Mouse (Mus musculus) heart, embryonic 11.5 days (tissue): ENCODE measurements around the gene Apba3. TPM values are rescaled to one million over a fixed set of nuclear protein-coding genes. Genes with fewer than 3 reads are reported as not detected.
A peak's percentile ranks its signal among the peaks of the same experiment; 100 is the strongest.

ENCODE experiments used
- ATAC-seq: fragments of 200-750 bp; cut with Nextera tagmentation; replicated peaks from 2 replicates; pipeline ENCODE4 v1.8.0; 2017; ENCODE audit warnings: moderate library complexity; ENCODE audit not compliant: insufficient number of reproducible peaks, low FRiP score, low TSS enrichment
- H3K27ac ChIP-seq: fragments of 300-500 bp; sonication (generic); 2 replicates; pipeline ENCODE4 v1.5.1; 2014; ENCODE audit warnings: mild to moderate bottlenecking, low read depth, low read length
- H3K27me3 ChIP-seq: fragments of 300-500 bp; sonication (generic); 2 replicates; pipeline ENCODE4 v1.6.1; 2014; ENCODE audit warnings: mild to moderate bottlenecking, low read length, mixed read lengths; ENCODE audit not compliant: control insufficient read depth, insufficient read depth
- H3K36me3 ChIP-seq: fragments of 300-500 bp; sonication (generic); 2 replicates; pipeline ENCODE4 v1.6.1; 2014; ENCODE audit warnings: mild to moderate bottlenecking, low read length, moderate library complexity, mixed read lengths; ENCODE audit not compliant: control insufficient read depth, insufficient read depth
- H3K4me1 ChIP-seq: fragments of 300-500 bp; sonication (generic); 2 replicates; pipeline ENCODE4 v1.6.1; 2014; ENCODE audit warnings: low read length; ENCODE audit not compliant: control insufficient read depth, insufficient read depth
- H3K4me2 ChIP-seq: fragments of 300-500 bp; sonication (generic); 2 replicates; pipeline ENCODE4 v1.6.1; 2014; ENCODE audit warnings: mild to moderate bottlenecking, moderate library complexity
- H3K4me3 ChIP-seq: fragments of 300-500 bp; sonication (generic); 2 replicates; pipeline ENCODE4 v1.5.1; 2014; ENCODE audit warnings: low read depth, low read length
- H3K9ac ChIP-seq: fragments of 300-500 bp; sonication (generic); 2 replicates; pipeline ENCODE4 v1.6.1; 2014; ENCODE audit warnings: mild to moderate bottlenecking, low read depth, low read length, moderate library complexity
- H3K9me3 ChIP-seq: fragments of 300-500 bp; sonication (generic); replicated peaks from 2 replicates; pipeline ENCODE4 v1.6.1; 2016; ENCODE audit warnings: low read length; ENCODE audit not compliant: control insufficient read depth
- WGBS: fragments of 180-500 bp; shearing (Covaris S2); extraction: QIAGEN DNeasy Blood & Tissue Kit; methylation state at CpG from one replicate; pipeline ENCODE4 v1.1.7; 2014; ENCODE audit not compliant: insufficient replicate concordance; 5-methylcytosine and 5-hydroxymethylcytosine counted together
- microRNA-seq: library from miRNA; unstranded; fragments of <30 nt; microRNA quantifications from one replicate; pipeline ENCODE4, GENCODE M21; 2016; ENCODE audit warnings: borderline number of aligned reads
- polyA plus RNA-seq: library from polyadenylated mRNA; unstranded; fragments of >200 nt; fragmentation: Nextera tagmentation; extraction: Ambion mirVana; gene quantifications from 2 replicates; pipeline ENCODE4 v1.2.1, GENCODE M21; 2014

Gene Apba3
- polyA plus RNA-seq, 1 experiment from 2014 or later: 41.2 TPM

GRCm38 (mm10) chr10:81321436-81321835, 54.7 kb downstream of the Apba3 start:
- H3K9me3 ChIP-seq: no peaks in the 10 kb centered on the region
- peak overlapping the region; percentile 96 for H3K4me3 ChIP-seq
- WGBS: 1% methylated on average over 20 of the region's 20 CpGs
- H3K27ac ChIP-seq: peak overlapping the region; percentile 85
- peak overlapping the region; percentile 88 for H3K9ac ChIP-seq
- peak overlapping the region; percentile 87 for H3K4me2 ChIP-seq
- H3K27me3 ChIP-seq: no peaks in the 10 kb centered on the region
- ATAC-seq: no peak
- peaks cover 35% of the 10 kb centered on the region for H3K4me1 ChIP-seq
- H3K36me3 ChIP-seq: peaks cover 41% of the 10 kb centered on the region

GRCm38 (mm10) chr10:81322444-81322843, 55.7 kb downstream of the Apba3 start:
- peaks cover 46% of the 10 kb centered on the region for H3K36me3 ChIP-seq
- H3K27ac ChIP-seq: no peak overlapping the region
- no peaks in the 10 kb centered on the region for H3K9me3 ChIP-seq
- WGBS: 91% methylated on average over 27 of the region's 27 CpGs
- peak overlapping the region; percentile 34; the same call in 1 of the 2 replicates for H3K9ac ChIP-seq
- H3K4me3 ChIP-seq: peak overlapping the region; percentile 96; the same call in 1 of the 2 replicates
- peak overlapping the region; percentile 87; the same call in 1 of the 2 replicates for H3K4me2 ChIP-seq
- no peak for ATAC-seq
- H3K4me1 ChIP-seq: peaks cover 37% of the 10 kb centered on the region
- no peaks in the 10 kb centered on the region for H3K27me3 ChIP-seq

Small RNA genes within 50 kb of the gene (microRNA-seq; reads per million reads assigned to microRNA genes)
- 11.6 reads per million, percentile 46 among the genes with 10 or more reads in this experiment for gene Mir3057

Other genes starting within 250 kb of the Apba3 start
- 0.13 TPM in 1 of 2 replicates, not detected in the other for gene Diras1, start 241.3 kb upstream of the Apba3 start, polyA plus RNA-seq
- 3.9 and 4.1 TPM in 2 replicates for gene Slc39a3, start 229.5 kb upstream of the Apba3 start, polyA plus RNA-seq
- 130 and 159 TPM in 2 replicates for gene Sgta, start 206.8 kb upstream of the Apba3 start, polyA plus RNA-seq
- gene Thop1, start 196.9 kb upstream of the Apba3 start, polyA plus RNA-seq: 30.9 and 31.1 TPM in 2 replicates
- 0.37 and 1.0 TPM in 2 replicates for gene Creb3l3, start 168.1 kb upstream of the Apba3 start, polyA plus RNA-seq
- 153 and 154 TPM in 2 replicates for gene Map2k2, start 161.0 kb upstream of the Apba3 start, polyA plus RNA-seq
- gene Zbtb7a, start 131.7 kb upstream of the Apba3 start, polyA plus RNA-seq: 10.6 and 10.8 TPM in 2 replicates
- gene Pias4, start 99.0 kb upstream of the Apba3 start, polyA plus RNA-seq: 39.4 and 39.7 TPM in 2 replicates
- gene Eef2, start 90.3 kb upstream of the Apba3 start, polyA plus RNA-seq: 313 and 338 TPM in 2 replicates
- 44.1 and 47.4 TPM in 2 replicates for gene Dapk3, start 84.0 kb upstream of the Apba3 start, polyA plus RNA-seq
- gene 4930442H23Rik, start 83.1 kb upstream of the Apba3 start, polyA plus RNA-seq: 0.21 TPM in 1 of 2 replicates, not detected in the other
- gene Nmrk2, start 64.9 kb upstream of the Apba3 start, polyA plus RNA-seq: 2.2 and 3.6 TPM in 2 replicates
- 0.60 and 0.83 TPM in 2 replicates for gene Atcay, start 36.1 kb upstream of the Apba3 start, polyA plus RNA-seq
- gene Zfr2, start 33.8 kb upstream of the Apba3 start, polyA plus RNA-seq: 2.3 and 3.7 TPM in 2 replicates
- 1.0 and 1.7 TPM in 2 replicates for gene Matk, start 14.0 kb upstream of the Apba3 start, polyA plus RNA-seq
- gene Mrpl54, start within 50 bp of the Apba3 start, polyA plus RNA-seq: 247 and 257 TPM in 2 replicates
- gene Tjp3, start 24.6 kb downstream of the Apba3 start, polyA plus RNA-seq: 0.90 and 1.4 TPM in 2 replicates
- 30.2 and 32.1 TPM in 2 replicates for gene Pip5k1c, start 26.0 kb downstream of the Apba3 start, polyA plus RNA-seq
- gene Cactin, start 54.1 kb downstream of the Apba3 start, polyA plus RNA-seq: 20.2 and 25.0 TPM in 2 replicates
- 10.9 and 11.2 TPM in 2 replicates for gene Tbxa2r, start 61.8 kb downstream of the Apba3 start, polyA plus RNA-seq
- gene Gipc3, start 76.3 kb downstream of the Apba3 start, polyA plus RNA-seq: not detected in 2 replicates
- gene Hmg20b, start 83.5 kb downstream of the Apba3 start, polyA plus RNA-seq: 102 and 107 TPM in 2 replicates
- 4.6 and 4.7 TPM in 2 replicates for gene Mfsd12, start 90.5 kb downstream of the Apba3 start, polyA plus RNA-seq
- gene 4930404N11Rik, start 98.9 kb downstream of the Apba3 start, polyA plus RNA-seq: 0.23 and 0.67 TPM in 2 replicates
- 66.1 and 70.0 TPM in 2 replicates for gene Fzr1, start 111.6 kb downstream of the Apba3 start, polyA plus RNA-seq
- gene Dohh, start 117.5 kb downstream of the Apba3 start, polyA plus RNA-seq: 47.5 and 61.4 TPM in 2 replicates
- 1.4 and 2.9 TPM in 2 replicates for gene Gm48551, start 117.5 kb downstream of the Apba3 start, polyA plus RNA-seq
- gene Gm48552, start 122.0 kb downstream of the Apba3 start, polyA plus RNA-seq: 0.55 and 1.2 TPM in 2 replicates
- gene Smim24, start 126.1 kb downstream of the Apba3 start, polyA plus RNA-seq: 4.2 and 5.8 TPM in 2 replicates
- 28.1 and 29.8 TPM in 2 replicates for gene Nfic, start 188.7 kb downstream of the Apba3 start, polyA plus RNA-seq
- 0.19 and 0.31 TPM in 2 replicates for gene Celf5, start 215.7 kb downstream of the Apba3 start, polyA plus RNA-seq
- 40.9 and 49.0 TPM in 2 replicates for gene Ncln, start 229.4 kb downstream of the Apba3 start, polyA plus RNA-seq
- 0.56 and 0.79 TPM in 2 replicates for gene S1pr4, start 233.2 kb downstream of the Apba3 start, polyA plus RNA-seq